Mouse (Mus musculus): Measurements from ENCODE around the gene Pip4k2a. TPM values are rescaled to one million over a fixed set of nuclear protein-coding genes. Genes with fewer than 3 reads are reported as not detected.

Gene Pip4k2a
- polyA plus RNA-seq, 1 experiment from 2014 or later: 11.8 TPM

DNA sequence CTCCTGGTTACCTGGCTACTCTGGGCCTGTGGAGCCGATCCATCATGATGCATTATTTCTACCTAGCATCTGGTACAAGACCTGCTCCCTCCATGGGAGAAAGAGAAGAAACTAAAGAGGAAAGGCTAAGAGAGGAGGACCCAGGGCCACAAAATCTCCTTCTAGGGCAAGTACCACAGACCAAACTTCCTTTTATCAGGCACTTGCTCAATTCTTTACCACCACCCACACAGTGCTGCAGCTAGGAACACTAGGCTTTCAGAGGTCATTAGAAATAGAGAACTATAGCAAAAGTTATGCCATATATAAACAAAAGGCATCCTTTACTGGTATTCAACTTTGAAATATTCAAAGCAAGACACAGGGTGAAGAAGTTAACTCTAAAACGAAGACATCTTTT is 21.8 kb downstream of the Pip4k2a start:
- H3K4me2 ChIP-seq (replicated peaks): no peak overlapping the region
- 0 out of 2 replicates have a peak, but pooled peaks cover 4% of the 10 kb centered on the region for H3K9me3 ChIP-seq
- H3K27ac ChIP-seq (replicated peaks): no peak overlapping the region
- H3K4me3 ChIP-seq: no peak overlapping the region
- 92% methylated on average over 2 of the region's 2 CpGs for WGBS
- H3K27me3 ChIP-seq: no peaks in the 10 kb centered on the region
- H3K36me3 ChIP-seq: no peaks in the 10 kb centered on the region
- no peak overlapping the region for H3K9ac ChIP-seq (replicated peaks)
- no peaks in the 10 kb centered on the region for H3K4me1 ChIP-seq
- ATAC-seq (replicated peaks): no peak

GRCm38 (mm10) chr2:18974882-18975645 is 22.9 kb downstream of the Pip4k2a start:
- Histone ChIP-seq H3K4me3 (no peak overlapping the region), H3K9ac (replicated peaks) (no peak overlapping the region), H3K27me3 (no peaks in the 10 kb centered on the region), H3K4me2 (replicated peaks) (no peak overlapping the region), H3K36me3 (no peaks in the 10 kb centered on the region), H3K27ac (replicated peaks) (no peak overlapping the region), H3K4me1 (no peaks in the 10 kb centered on the region), H3K9me3 (0 out of 2 replicates have a peak, but pooled peaks cover 4% of the 10 kb centered on the region)
- no peak for ATAC-seq (replicated peaks)
- 51% methylated on average over 4 of the region's 4 CpGs for WGBS

DNA sequence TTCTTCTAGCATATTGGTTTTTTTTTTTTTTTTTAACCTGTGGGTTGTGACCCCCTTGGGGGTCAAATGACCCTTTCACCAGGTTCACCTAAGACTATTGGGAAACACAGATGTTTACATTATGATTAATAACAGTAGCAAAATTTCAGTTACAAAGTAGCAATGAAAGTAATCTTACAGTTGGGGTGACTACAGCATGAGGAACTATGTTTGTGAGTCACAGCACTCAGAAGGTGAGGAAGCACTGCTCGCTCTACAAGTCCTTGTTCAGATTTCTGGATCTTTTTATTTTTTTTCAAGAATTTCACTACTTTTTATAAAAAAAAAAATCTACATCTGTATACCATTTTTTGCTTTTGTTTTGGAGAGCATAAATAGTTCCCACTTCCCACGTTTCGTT is 26.4 kb downstream of the Pip4k2a start:
- no peaks in the 10 kb centered on the region for H3K27me3 ChIP-seq
- H3K9ac ChIP-seq (replicated peaks): no peak overlapping the region
- H3K4me2 ChIP-seq (replicated peaks): no peak overlapping the region
- no peak for ATAC-seq (replicated peaks)
- no peaks in the 10 kb centered on the region for H3K4me1 ChIP-seq
- H3K4me3 ChIP-seq: no peak overlapping the region
- 95% methylated on average over 3 of the region's 3 CpGs for WGBS
- H3K9me3 ChIP-seq: 0 out of 2 replicates have a peak, but pooled peaks cover 4% of the 10 kb centered on the region
- no peak overlapping the region for H3K27ac ChIP-seq (replicated peaks)
- no peaks in the 10 kb centered on the region for H3K36me3 ChIP-seq

- no peaks in the 10 kb centered on the region for H3K27me3 ChIP-seq
- H3K27ac ChIP-seq (replicated peaks): no peak overlapping the region
- H3K9me3 ChIP-seq: 0 out of 2 replicates have a peak, but pooled peaks cover 4% of the 10 kb centered on the region
- H3K9ac ChIP-seq (replicated peaks): no peak overlapping the region
- H3K4me1 ChIP-seq: no peaks in the 10 kb centered on the region
- H3K36me3 ChIP-seq: no peaks in the 10 kb centered on the region
- WGBS: 81% methylated on average over 2 of the region's 2 CpGs
- H3K4me3 ChIP-seq: no peak overlapping the region
- no peak overlapping the region for H3K4me2 ChIP-seq (replicated peaks)
- no peak for ATAC-seq (replicated peaks)
Measured at GRCm38 (mm10) chr2:18970461-18970860, 27.5 kb downstream of the Pip4k2a start.

- Histone ChIP-seq H3K27me3 (no peaks in the 10 kb centered on the region), H3K4me3 (no peak overlapping the region), H3K27ac (replicated peaks) (no peak overlapping the region), H3K36me3 (no peaks in the 10 kb centered on the region), H3K9ac (replicated peaks) (no peak overlapping the region), H3K9me3 (0 out of 2 replicates have a peak, but pooled peaks cover 4% of the 10 kb centered on the region), H3K4me2 (replicated peaks) (no peak overlapping the region), H3K4me1 (no peaks in the 10 kb centered on the region)
- WGBS: 87% methylated on average over 5 of the region's 5 CpGs
- ATAC-seq (replicated peaks): no peak
Measured at GRCm38 (mm10) chr2:18969066-18969681, 28.8 kb downstream of the Pip4k2a start.

- H3K4me2 ChIP-seq (replicated peaks): no peak overlapping the region
- 93% methylated on average over 5 of the region's 5 CpGs for WGBS
- no peak overlapping the region for H3K9ac ChIP-seq (replicated peaks)
- no peak overlapping the region for H3K4me3 ChIP-seq
- ATAC-seq (replicated peaks): no peak
- H3K27ac ChIP-seq (replicated peaks): no peak overlapping the region
- no peaks in the 10 kb centered on the region for H3K27me3 ChIP-seq
- H3K9me3 ChIP-seq: no peaks in the 10 kb centered on the region
- H3K4me1 ChIP-seq: no peaks in the 10 kb centered on the region
- H3K36me3 ChIP-seq: no peaks in the 10 kb centered on the region
Measured at GRCm38 (mm10) chr2:18967451-18968063, 30.4 kb downstream of the Pip4k2a start.

DNA sequence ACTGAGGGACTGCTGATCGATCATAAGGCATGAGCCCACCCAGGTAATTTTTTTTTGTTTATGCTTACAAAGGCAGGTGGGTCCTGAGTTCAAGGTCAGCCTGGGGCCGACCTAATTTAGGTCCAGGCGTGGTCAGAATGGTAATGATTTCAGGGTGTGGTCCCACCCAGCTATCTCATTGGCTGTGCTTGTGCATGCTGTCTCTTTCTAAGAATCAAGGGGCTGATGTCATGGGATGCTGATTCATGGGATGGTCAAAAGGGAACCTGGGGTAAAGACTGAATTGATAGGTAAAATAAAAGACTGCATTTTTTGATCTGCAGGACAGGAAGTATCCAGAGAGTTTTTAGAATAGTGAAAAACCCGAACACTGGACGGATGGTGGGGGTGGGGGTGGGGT is 31.4 kb downstream of the Pip4k2a start:
- H3K36me3 ChIP-seq: no peaks in the 10 kb centered on the region
- H3K9ac ChIP-seq (replicated peaks): no peak overlapping the region
- no peaks in the 10 kb centered on the region for H3K9me3 ChIP-seq
- WGBS: 92% methylated on average over 5 of the region's 5 CpGs
- no peak overlapping the region for H3K27ac ChIP-seq (replicated peaks)
- no peaks in the 10 kb centered on the region for H3K4me1 ChIP-seq
- ATAC-seq (replicated peaks): no peak
- no peak overlapping the region for H3K4me2 ChIP-seq (replicated peaks)
- no peaks in the 10 kb centered on the region for H3K27me3 ChIP-seq
- no peak overlapping the region for H3K4me3 ChIP-seq

GRCm38 (mm10) chr2:18965950-18966349 is 32.0 kb downstream of the Pip4k2a start:
- Histone ChIP-seq H3K4me3 (no peak overlapping the region), H3K4me2 (replicated peaks) (no peak overlapping the region), H3K9ac (replicated peaks) (no peak overlapping the region), H3K27ac (replicated peaks) (no peak overlapping the region), H3K4me1 (no peaks in the 10 kb centered on the region), H3K9me3 (no peaks in the 10 kb centered on the region), H3K27me3 (no peaks in the 10 kb centered on the region), H3K36me3 (no peaks in the 10 kb centered on the region)
- no peak for ATAC-seq (replicated peaks)
- 98% methylated on average over 2 of the region's 2 CpGs for WGBS

DNA sequence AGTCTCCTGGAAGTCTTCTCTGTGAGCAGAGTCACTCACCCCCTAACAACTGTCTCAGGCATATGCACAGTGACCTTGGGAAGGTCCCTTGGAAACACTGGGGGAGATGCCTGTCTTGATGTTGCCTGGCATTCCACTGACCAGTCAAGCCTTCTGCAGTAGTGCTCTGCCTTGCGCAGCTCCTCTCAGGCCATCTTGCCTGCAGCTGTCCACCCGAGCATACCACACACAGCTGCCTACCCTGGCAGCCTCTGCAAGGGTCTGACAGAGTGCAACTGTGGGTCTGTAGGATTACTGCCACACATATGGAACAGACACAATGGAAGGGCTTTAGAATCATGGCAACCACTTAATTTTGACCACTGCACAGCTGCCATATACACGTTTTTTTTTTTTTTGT is 32.8 kb downstream of the Pip4k2a start:
- H3K36me3 ChIP-seq: no peaks in the 10 kb centered on the region
- H3K4me2 ChIP-seq (replicated peaks): no peak overlapping the region
- ATAC-seq (replicated peaks): no peak
- 81% methylated on average over 3 of the region's 3 CpGs for WGBS
- H3K27me3 ChIP-seq: no peaks in the 10 kb centered on the region
- no peak overlapping the region for H3K4me3 ChIP-seq
- H3K4me1 ChIP-seq: no peaks in the 10 kb centered on the region
- no peak overlapping the region for H3K27ac ChIP-seq (replicated peaks)
- no peaks in the 10 kb centered on the region for H3K9me3 ChIP-seq
- no peak overlapping the region for H3K9ac ChIP-seq (replicated peaks)

DNA sequence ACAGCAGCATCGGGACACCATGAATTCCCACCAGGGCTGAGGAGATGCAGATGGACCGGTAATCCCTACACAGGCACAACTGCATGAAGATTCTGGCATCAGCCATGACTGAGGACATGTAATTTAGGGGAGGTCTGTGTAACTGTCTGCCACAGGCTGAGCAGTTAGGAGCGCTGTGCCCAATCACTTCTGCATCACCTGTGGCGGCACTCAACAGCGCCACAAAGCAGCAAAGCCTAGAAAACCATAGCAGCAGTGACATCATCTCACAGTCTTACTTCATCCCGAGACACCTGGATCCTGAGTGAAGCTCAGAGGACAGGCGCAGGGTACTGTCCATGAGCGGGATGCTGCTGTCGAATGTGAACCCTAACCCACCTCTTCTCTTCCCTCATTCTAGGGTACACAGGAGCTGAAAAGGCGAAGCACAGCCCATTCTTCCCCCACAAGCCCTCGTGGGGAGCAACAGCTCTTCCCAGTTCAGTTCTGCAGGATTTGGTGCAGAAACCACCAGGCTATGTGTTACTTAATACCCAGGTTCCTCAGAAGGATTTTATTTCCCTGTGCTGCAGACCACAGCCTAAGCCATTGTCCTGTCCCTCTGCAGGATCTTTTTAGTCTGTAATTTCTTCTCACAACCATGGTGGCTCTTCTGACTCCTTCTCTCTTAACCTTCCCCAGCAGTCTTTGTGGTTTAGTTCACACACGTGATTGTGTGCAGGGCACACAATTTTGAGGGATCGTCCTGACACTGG is 34.5 kb downstream of the Pip4k2a start:
- ATAC-seq (replicated peaks): no peak
- no peaks in the 10 kb centered on the region for H3K27me3 ChIP-seq
- no peak overlapping the region for H3K4me2 ChIP-seq (replicated peaks)
- H3K27ac ChIP-seq (replicated peaks): no peak overlapping the region
- 78% methylated on average over 13 of the region's 13 CpGs for WGBS
- H3K4me3 ChIP-seq: no peak overlapping the region
- H3K4me1 ChIP-seq: no peaks in the 10 kb centered on the region
- H3K36me3 ChIP-seq: no peaks in the 10 kb centered on the region
- no peaks in the 10 kb centered on the region for H3K9me3 ChIP-seq
- H3K9ac ChIP-seq (replicated peaks): no peak overlapping the region

DNA sequence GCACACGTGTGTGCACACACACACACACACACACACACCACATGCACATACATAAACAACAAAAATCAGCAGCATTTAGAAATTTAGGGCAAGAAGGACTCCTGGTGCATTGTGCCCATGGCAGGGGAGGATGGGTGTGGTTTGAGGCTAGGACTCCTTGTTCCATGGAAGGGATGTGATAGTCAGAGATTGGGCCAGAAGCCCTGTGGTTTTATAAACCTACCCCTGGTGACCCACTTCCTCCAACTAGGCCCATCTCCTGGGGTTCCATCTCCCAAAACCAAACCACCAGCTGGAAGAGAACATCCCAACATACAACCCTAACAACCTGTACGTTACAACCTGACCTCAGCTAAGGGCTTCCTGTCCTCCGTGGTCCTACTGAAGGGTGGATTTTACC is 35.4 kb downstream of the Pip4k2a start:
- WGBS: 87% methylated on average over 3 of the region's 3 CpGs
- Histone ChIP-seq H3K27ac (replicated peaks) (no peak overlapping the region), H3K36me3 (no peaks in the 10 kb centered on the region), H3K4me1 (no peaks in the 10 kb centered on the region), H3K4me3 (no peak overlapping the region), H3K9me3 (no peaks in the 10 kb centered on the region), H3K9ac (replicated peaks) (no peak overlapping the region), H3K27me3 (no peaks in the 10 kb centered on the region), H3K4me2 (replicated peaks) (no peak overlapping the region)
- ATAC-seq (replicated peaks): no peak
